Mouse (Mus musculus) heart, embryonic 13.5 days (tissue): ENCODE data around the gene Gm21969. TPM values are rescaled to one million over a fixed set of nuclear protein-coding genes. Genes with fewer than 3 reads are reported as not detected.

Source experiments
- ATAC-seq: fragments of 200-750 bp; cut with Nextera tagmentation; 2 replicates; pipeline ENCODE4 v1.8.0; 2017; ENCODE audit warnings: moderate TSS enrichment; ENCODE audit not compliant: insufficient number of reproducible peaks, low FRiP score, low TSS enrichment; ENCODE audit errors: extremely low read depth
- H3K27ac ChIP-seq: fragments of 300-500 bp; sonication (generic); replicated peaks from 2 replicates; pipeline ENCODE4 v1.5.1; 2015; ENCODE audit warnings: moderate library complexity, mild to moderate bottlenecking, inconsistent platforms
- H3K27me3 ChIP-seq: fragments of 300-500 bp; sonication (generic); replicated peaks from 2 replicates; pipeline ENCODE4 v1.6.1; 2015; ENCODE audit warnings: mild to moderate bottlenecking, inconsistent platforms
- H3K36me3 ChIP-seq: fragments of 300-500 bp; sonication (generic); 2 replicates; pipeline ENCODE4 v1.6.1; 2015; ENCODE audit warnings: mild to moderate bottlenecking, inconsistent platforms
- H3K4me1 ChIP-seq: fragments of 300-500 bp; sonication (generic); 2 replicates; pipeline ENCODE4 v1.6.1; 2015; ENCODE audit warnings: inconsistent platforms
- H3K4me2 ChIP-seq: fragments of 300-500 bp; sonication (generic); 2 replicates; pipeline ENCODE4 v1.6.1; 2015; ENCODE audit warnings: inconsistent platforms, mild to moderate bottlenecking, moderate library complexity
- H3K4me3 ChIP-seq: fragments of 300-500 bp; sonication (generic); 2 replicates; pipeline ENCODE4 v1.5.1; 2015; ENCODE audit warnings: moderate library complexity, mild to moderate bottlenecking, inconsistent platforms
- H3K9ac ChIP-seq: fragments of 300-500 bp; sonication (generic); 2 replicates; pipeline ENCODE4 v1.6.1; 2015; ENCODE audit warnings: inconsistent platforms, mild to moderate bottlenecking, moderate library complexity
- H3K9me3 ChIP-seq: fragments of 300-500 bp; sonication (generic); 2 replicates; pipeline ENCODE4 v1.6.1; 2016; ENCODE audit warnings: inconsistent platforms
- WGBS: fragments of 180-500 bp; shearing (Covaris S2); methylation state at CpG from one replicate; pipeline ENCODE4 v1.1.7; 2015; ENCODE audit warnings: mixed read lengths; 5-methylcytosine and 5-hydroxymethylcytosine counted together
- polyA plus RNA-seq: library from polyadenylated mRNA; unstranded; fragments of >200 nt; fragmentation: Nextera tagmentation; extraction: Ambion mirVana; gene quantifications from 2 replicates; pipeline ENCODE4 v1.2.1, GENCODE M21; 2015

Gm21969 gene
- polyA plus RNA-seq, 1 experiment from 2014 or later = not detected

DNA sequence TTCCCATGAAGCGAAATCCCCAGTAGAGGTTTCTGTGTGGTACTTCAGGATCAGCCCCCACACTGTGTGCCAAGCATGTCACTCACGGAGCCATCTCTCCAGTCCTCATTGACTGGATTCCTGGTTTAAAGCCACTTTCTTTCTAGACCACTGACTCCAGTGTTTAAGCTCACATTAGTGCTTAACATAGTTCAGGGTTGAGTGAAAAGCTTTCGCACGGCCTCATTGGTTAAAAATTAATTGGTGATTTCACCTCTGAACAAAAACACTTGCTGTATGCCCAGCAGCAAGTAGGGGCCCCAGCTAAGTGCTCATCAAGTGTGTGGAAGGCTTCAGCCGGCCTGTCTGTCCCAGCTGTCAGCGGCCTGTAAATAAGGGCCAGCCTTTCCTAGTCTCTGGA lies 64.6 kb downstream of the Gm21969 start:
- no peaks in the 10 kb centered on the region for H3K36me3 ChIP-seq
- 65% methylated on average over 6 of the region's 6 CpGs for WGBS
- no peak overlapping the region for H3K4me2 ChIP-seq
- no peaks in the 10 kb centered on the region for H3K4me1 ChIP-seq
- no peak for ATAC-seq
- no peaks in the 10 kb centered on the region for H3K9me3 ChIP-seq
- H3K4me3 ChIP-seq = no peak overlapping the region
- no peak overlapping the region for H3K9ac ChIP-seq
- no peak overlapping the region for H3K27ac ChIP-seq
- peaks cover 21% of the 10 kb centered on the region for H3K27me3 ChIP-seq

- no peak for ATAC-seq
- no peaks in the 10 kb centered on the region for H3K9me3 ChIP-seq
These were observed 66.9 kb downstream of the Gm21969 start for GRCm38 (mm10) chr4:139669847-139670246.

DNA sequence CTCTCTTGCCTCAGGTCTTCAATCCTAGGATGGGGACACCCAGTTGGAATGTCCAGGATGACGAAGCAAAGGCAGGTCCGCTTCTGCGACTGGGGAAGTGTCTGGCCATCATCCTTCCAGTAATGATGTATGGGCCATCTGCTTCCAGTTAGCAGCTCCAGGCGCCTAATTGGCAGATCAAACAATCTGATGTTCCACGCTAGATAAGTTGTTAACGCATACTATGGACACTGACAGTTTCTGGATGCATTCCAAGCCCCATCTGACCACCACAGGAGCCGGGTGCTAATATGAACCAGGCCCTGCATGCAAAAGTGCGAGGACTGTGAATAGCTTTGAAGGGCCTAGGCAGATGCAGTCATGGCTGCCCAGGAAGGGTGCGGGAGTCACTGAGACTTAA lies 72.7 kb downstream of the Gm21969 start:
- no peak overlapping the region for H3K27ac ChIP-seq
- WGBS = 46% methylated on average over 9 of the region's 9 CpGs
- no peak for ATAC-seq
- no peak overlapping the region for H3K4me3 ChIP-seq
- H3K4me1 ChIP-seq = no peaks in the 10 kb centered on the region
- H3K4me2 ChIP-seq = no peak overlapping the region
- H3K9me3 ChIP-seq = peaks cover 23% of the 10 kb centered on the region
- H3K9ac ChIP-seq = no peak overlapping the region
- no peaks in the 10 kb centered on the region for H3K36me3 ChIP-seq
- H3K27me3 ChIP-seq = peaks cover 27% of the 10 kb centered on the region; the same call in 1 of the 2 replicates

More at GRCm38 (mm10) chr4:139669847-139670246, 66.9 kb downstream of the Gm21969 start:
- Histone ChIP-seq H3K9ac (no peak overlapping the region), H3K36me3 (no peaks in the 10 kb centered on the region), H3K27me3 (peaks cover 21% of the 10 kb centered on the region; the same call in 1 of the 2 replicates), H3K4me2 (no peak overlapping the region), H3K4me3 (no peak overlapping the region), H3K27ac (no peak overlapping the region), H3K4me1 (no peaks in the 10 kb centered on the region)
- WGBS = 11% methylated on average over 6 of the region's 6 CpGs

GRCm38 (mm10) chr4:139683728-139684638 lies 81.0 kb downstream of the Gm21969 start:
- Histone ChIP-seq H3K4me2 (no peak overlapping the region), H3K9ac (no peak overlapping the region), H3K4me3 (no peak overlapping the region), H3K9me3 (peaks cover 23% of the 10 kb centered on the region; the same call in 1 of the 2 replicates), H3K27ac (no peak overlapping the region), H3K27me3 (peaks cover 20% of the 10 kb centered on the region), H3K4me1 (no peaks in the 10 kb centered on the region), H3K36me3 (no peaks in the 10 kb centered on the region)
- WGBS = 72% methylated on average over 22 of the region's 22 CpGs
- ATAC-seq = no peak

DNA sequence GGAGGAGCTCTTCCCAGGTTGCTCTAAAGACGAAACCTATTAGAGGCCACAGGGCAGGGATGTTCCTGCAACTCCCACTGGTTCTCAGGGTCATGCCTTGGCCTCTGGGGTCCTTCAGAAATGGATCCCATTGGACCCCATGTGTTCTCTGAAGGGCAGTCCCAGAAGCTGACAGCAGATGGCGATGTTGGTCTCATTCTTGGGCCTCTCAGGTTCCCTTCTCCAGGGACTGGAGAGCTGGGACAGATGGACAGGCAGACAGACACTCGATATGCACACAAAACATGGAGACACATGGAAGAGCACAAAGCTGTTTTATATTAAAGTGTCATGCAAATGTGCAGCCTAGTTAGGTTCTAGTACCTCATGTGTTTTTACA lies 81.6 kb downstream of the Gm21969 start:
- Histone ChIP-seq H3K4me3 (no peak overlapping the region), H3K4me2 (no peak overlapping the region), H3K4me1 (peaks cover 2% of the 10 kb centered on the region; the same call in 1 of the 2 replicates), H3K9me3 (peaks cover 17% of the 10 kb centered on the region; the same call in 1 of the 2 replicates), H3K27me3 (peaks cover 24% of the 10 kb centered on the region), H3K9ac (no peak overlapping the region), H3K36me3 (no peaks in the 10 kb centered on the region), H3K27ac (no peak overlapping the region)
- WGBS = 13% methylated on average over 3 of the region's 3 CpGs
- no peak for ATAC-seq

- peaks cover 58% of the 10 kb centered on the region for H3K27me3 ChIP-seq
These were observed 85.1 kb downstream of the Gm21969 start for GRCm38 (mm10) chr4:139688058-139688457.

DNA sequence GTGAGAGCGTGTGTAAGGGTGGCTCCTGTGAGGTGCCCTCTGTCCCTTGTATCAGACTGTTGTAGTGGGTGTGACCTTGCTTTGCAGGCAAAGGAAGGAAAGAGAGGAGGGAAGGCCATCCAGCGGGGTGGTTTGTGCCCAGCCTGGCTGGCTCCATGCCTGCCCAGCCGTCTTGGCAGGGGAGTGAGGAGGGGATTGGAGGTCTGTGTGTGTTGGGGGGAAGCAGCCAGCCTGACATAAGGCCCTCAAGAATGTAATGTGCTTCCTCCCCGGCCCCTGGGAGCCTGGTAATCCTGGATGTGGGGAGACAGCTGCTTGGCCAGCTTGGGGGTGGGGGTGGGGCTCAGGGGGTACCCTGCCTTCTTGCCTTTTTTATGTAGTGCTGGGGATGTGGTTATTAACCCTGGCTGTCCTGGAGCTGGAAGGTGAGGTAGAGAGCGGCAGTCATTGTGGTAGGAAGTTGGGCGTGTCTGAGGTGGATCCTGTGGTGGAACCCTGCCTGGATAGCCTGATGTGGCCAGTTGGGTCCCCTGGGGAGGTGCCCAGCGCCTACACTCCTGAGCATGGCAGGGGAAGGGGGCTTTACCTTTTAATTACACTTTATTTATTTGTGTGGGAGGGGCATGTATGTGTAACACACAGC lies 86.8 kb downstream of the Gm21969 start:
- no peak overlapping the region for H3K4me2 ChIP-seq
- no peaks in the 10 kb centered on the region for H3K36me3 ChIP-seq
- H3K9ac ChIP-seq = no peak overlapping the region
- H3K9me3 ChIP-seq = no peaks in the 10 kb centered on the region
- peaks cover 6% of the 10 kb centered on the region; the same call in 1 of the 2 replicates for H3K4me1 ChIP-seq
- WGBS = 31% methylated on average over 7 of the region's 7 CpGs
- no peak overlapping the region for H3K27ac ChIP-seq
- H3K27me3 ChIP-seq = peaks cover 71% of the 10 kb centered on the region
- ATAC-seq = no peak
- no peak overlapping the region for H3K4me3 ChIP-seq

More at GRCm38 (mm10) chr4:139688058-139688457, 85.1 kb downstream of the Gm21969 start:
- Histone ChIP-seq H3K9ac (no peak overlapping the region), H3K36me3 (no peaks in the 10 kb centered on the region), H3K4me2 (no peak overlapping the region), H3K4me3 (no peak overlapping the region), H3K4me1 (peaks cover 6% of the 10 kb centered on the region; the same call in 1 of the 2 replicates), H3K27ac (no peak overlapping the region), H3K9me3 (no peaks in the 10 kb centered on the region)
- no peak for ATAC-seq
- 69% methylated on average over 9 of the region's 9 CpGs for WGBS

- no peaks in the 10 kb centered on the region for H3K36me3 ChIP-seq
- H3K27me3 ChIP-seq = peaks cover 84% of the 10 kb centered on the region
- H3K4me3 ChIP-seq = no peak overlapping the region
- no peak overlapping the region for H3K27ac ChIP-seq
- no peak for ATAC-seq
- H3K9ac ChIP-seq = no peak overlapping the region
- no peak overlapping the region for H3K4me2 ChIP-seq
- H3K4me1 ChIP-seq = peaks cover 10% of the 10 kb centered on the region; the same call in 1 of the 2 replicates
- WGBS = 54% methylated on average over 5 of the region's 5 CpGs
- H3K9me3 ChIP-seq = no peaks in the 10 kb centered on the region
These were observed 90.3 kb downstream of the Gm21969 start for GRCm38 (mm10) chr4:139693315-139693714.

GRCm38 (mm10) chr4:139697755-139698154 lies 94.8 kb downstream of the Gm21969 start:
- Histone ChIP-seq H3K4me3 (no peak overlapping the region), H3K4me2 (no peak overlapping the region), H3K4me1 (0 out of 2 replicates have a peak, but pooled peaks cover 3% of the 10 kb centered on the region), H3K27ac (no peak overlapping the region), H3K27me3 (peaks cover 67% of the 10 kb centered on the region), H3K9ac (no peak overlapping the region), H3K9me3 (no peaks in the 10 kb centered on the region), H3K36me3 (no peaks in the 10 kb centered on the region)
- ATAC-seq = no peak
- 7% methylated on average over 9 of the region's 9 CpGs for WGBS

DNA sequence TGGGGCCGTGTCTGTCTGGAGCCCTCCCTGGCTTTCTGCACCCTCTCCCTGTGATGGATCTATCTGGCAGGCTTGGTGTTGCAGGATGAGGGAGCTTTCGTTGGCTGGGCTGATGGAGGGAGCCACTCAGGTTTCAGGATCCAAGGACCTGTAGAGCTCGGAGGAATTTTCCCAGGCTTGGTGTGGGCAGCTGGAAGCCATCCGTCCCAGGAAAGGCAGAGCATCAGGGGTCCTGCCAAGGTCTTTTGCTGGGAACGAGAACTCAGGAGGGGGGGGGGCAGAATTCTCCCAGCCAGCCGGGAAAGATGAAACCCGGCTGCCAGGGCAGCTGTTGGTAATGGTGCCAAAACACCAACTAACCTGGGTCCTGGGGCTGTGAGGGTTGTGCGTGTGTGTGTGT lies 95.6 kb downstream of the Gm21969 start:
- H3K4me3 ChIP-seq = no peak overlapping the region
- no peak overlapping the region for H3K4me2 ChIP-seq
- 49% methylated on average over 8 of the region's 8 CpGs for WGBS
- no peaks in the 10 kb centered on the region for H3K9me3 ChIP-seq
- H3K9ac ChIP-seq = no peak overlapping the region
- H3K36me3 ChIP-seq = no peaks in the 10 kb centered on the region
- no peak overlapping the region for H3K27ac ChIP-seq
- peaks cover 58% of the 10 kb centered on the region for H3K27me3 ChIP-seq
- ATAC-seq = no peak
- 0 out of 2 replicates have a peak, but pooled peaks cover 3% of the 10 kb centered on the region for H3K4me1 ChIP-seq

DNA sequence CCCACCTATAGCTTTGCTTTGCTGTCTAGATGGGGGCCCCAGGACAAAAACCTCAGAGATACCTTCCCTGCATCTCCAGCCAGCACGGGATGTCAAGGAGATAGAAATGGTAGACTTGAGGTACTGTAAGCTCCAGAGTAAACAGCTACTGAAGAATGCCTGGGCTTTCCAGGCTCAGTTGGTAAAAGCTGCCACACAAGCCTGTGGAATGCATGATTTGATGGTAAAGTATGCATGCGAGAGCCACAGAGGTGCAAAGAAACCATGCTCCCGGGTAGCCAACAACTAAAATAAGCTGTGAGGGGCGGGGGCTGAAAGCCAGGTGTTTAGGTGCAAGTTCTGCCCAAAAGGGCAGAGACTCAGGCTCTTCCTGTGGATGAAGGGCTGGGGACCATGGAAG lies 99.9 kb downstream of the Gm21969 start:
- Histone ChIP-seq H3K9ac (no peak overlapping the region), H3K27me3 (peaks cover 51% of the 10 kb centered on the region), H3K9me3 (no peaks in the 10 kb centered on the region), H3K4me2 (no peak overlapping the region), H3K27ac (no peak overlapping the region), H3K36me3 (no peaks in the 10 kb centered on the region), H3K4me1 (no peaks in the 10 kb centered on the region), H3K4me3 (no peak overlapping the region)
- ATAC-seq = no peak
- 43% methylated on average over 4 of the region's 4 CpGs for WGBS
